Mouse (Mus musculus) erythroblast, adult 5-6 weeks (primary cell): Measurements from ENCODE around the gene Gm10337. TPM values are rescaled to one million over a fixed set of nuclear protein-coding genes. Genes with fewer than 3 reads are reported as not detected.

Experiments used
- ATAC-seq: replicated peaks from 2 replicates; pipeline ENCODE4 v1.8.0; 2016; ENCODE audit warnings: moderate number of reproducible peaks, mild to moderate bottlenecking, moderate TSS enrichment, inconsistent platforms; ENCODE audit not compliant: poor library complexity, low FRiP score, severe bottlenecking
- total RNA-seq, 2 experiments: library from RNA; stranded (forward) in 1 of 2; stranded (reverse) in 1 of 2; fragments of 150-400 nt in 1 of 2; fragments of 200-764, 138-1000 nt in 1 of 2; gene quantifications; 2 replicates each; pipeline versions ENCODE4 v1.2.3 to v1.2.4; 2015 to 2017; ENCODE audit warnings: low replicate concordance in 2 of 2

Gm10337 gene
- total RNA-seq, 2 experiments from 2014 or later, result not detected

- no peak for ATAC-seq
These were observed 5.2 kb upstream of the Gm10337 start for GRCm38 (mm10) chr15:102498322-102498721.

DNA sequence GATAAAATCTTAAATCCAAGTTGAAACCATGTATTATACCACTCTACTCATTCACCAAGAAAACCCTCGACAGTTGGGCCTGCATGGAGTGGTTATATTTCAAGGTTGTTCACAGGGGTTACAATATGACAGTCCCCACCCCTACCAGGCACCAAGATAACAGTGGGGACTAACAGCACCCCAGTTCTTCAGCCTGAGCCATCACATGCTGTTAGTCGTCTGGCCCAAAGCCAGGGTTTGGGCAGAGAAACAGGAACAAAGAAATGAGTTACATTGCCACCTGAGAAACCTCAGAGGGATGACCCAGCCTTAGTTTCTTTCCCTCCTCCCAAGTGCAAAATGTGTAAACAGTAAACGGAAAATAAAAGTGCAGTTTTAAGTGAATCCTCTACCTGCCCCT lies 4.2 kb upstream of the Gm10337 start:
- ATAC-seq, result no peak

DNA sequence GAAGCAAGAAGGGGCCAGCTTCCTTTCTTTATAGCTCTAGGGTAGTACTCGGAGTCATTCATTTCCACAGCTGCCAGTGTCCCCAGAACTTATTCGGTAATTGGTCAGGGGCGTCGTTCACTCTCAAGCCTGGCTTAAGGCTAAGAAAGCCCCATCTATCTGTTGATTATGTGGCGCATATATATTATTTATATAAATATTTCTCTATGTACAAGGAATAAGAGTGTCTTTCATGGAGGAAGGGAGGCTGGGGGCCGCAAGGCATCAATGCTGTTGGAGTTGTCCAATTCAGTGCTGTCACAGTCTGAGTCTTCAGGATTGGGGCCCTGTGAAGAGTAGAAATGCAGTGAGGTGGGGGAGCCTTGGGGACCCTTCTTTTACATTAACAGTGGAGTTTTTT lies 3.7 kb upstream of the Gm10337 start:
- ATAC-seq, result no peak

- ATAC-seq, result no peak
These were observed 3.0 kb upstream of the Gm10337 start for GRCm38 (mm10) chr15:102500479-102500878.

DNA sequence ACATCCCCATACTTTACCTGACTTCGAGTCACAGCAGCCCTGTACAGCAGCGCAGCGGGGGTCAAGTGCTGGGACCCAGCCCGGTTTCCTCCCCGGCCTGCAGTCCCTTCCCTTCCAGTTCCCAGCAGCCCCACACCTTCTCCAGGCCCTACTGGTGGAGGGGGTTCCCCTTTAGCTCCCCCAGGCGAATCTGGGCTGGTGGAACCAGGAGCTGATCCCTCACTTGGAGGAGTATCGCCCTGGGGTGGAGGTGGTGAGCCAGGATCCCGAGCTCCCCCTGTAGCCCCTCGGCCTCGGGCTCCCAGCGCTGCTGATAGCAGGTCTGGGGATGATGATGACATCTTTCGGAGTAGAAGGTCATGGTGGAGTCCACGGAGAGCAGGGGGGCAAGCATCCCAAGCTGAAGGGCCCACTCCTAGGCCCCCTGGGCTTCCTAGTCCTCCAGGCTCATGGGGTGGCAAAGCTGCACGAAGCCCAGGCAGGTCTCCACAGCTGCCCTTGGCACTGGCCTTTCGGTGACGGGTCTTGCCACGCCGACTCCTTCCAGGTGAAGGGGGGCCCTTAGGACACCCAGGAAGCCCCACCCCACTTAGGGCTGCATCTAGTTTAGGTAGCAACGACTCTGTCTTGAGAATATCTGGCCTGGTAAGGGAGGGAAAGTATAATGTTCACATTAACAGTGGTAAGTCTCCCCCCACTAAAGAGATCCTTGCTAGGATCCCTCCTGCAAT lies 2.3 kb upstream of the Gm10337 start:
- ATAC-seq, result no peak

- no peak for ATAC-seq
These were observed 1.2 kb upstream of the Gm10337 start for GRCm38 (mm10) chr15:102502254-102502840.

DNA sequence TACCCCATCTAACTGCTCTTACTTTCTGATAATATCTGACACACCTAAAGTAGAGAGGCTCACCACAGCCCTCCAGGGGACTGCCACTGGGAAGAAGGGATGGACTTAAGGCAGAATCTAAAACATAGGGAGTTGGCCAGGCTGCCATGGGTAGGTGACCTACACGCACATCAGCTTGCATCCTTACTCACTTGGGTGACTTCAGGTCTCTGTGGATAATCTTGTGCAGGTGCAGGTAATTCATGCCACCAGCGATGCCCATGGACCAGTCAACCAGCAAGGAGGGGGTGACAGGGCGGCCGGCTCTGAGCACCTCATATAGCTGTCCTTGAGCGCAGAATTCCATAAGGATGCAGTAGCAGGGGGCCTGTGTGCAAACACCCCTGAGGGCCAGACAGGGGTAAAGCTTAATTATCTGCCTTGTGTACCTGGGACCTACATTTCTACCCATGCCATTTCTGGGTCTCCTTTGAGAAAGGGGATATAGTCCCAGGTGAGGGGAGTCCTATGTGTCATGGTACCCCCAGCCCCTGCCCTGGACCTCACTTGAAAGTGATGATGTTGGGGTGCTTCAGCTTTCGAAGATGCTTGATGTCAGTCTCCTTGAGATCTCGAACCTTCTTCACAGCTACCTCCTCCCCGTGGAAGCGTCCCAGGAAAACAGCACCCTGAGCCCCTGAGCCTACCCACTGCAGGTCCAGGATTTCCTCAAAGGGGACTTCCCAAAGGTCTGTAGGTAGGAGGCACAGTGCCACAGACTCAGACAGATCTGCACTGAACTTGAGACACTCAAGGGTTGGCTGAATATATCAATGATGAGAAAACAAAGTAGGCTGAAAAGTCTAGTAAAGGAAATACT lies 631 bp downstream of the Gm10337 start:
- no peak for ATAC-seq

DNA sequence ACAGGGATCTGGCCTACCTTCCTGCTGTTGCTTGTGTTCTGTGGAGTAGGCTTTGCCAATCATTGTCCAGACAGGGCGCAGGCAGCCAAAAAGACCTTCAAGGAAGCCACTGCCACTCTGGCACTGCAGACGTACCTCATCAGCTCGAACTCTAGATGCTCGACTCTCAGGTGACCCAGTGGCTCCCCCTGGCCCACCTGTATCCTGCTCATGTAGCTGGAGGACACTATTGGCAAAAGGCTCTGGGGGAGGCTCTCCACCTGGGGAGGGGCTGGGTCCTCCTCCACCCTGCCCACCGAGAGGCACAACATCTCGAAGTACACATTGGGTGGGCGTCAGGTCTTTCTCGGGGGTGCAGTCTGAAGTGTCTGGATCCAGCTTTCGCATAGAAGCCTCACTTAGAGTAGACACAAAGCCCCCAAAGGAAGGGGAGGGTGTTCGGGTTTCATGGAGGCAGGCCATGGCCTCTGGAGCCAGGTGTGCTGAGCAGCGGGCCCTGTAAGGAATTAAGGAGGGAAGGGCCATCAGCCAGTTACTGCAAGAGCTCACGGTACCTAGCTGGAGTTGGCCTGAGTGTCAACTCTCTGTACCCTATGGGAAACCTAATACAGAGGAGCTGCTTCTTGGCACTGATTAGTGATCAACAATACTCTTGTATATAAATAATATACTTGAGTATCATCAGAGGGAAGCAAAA lies 1.7 kb downstream of the Gm10337 start:
- ATAC-seq, result no peak

- ATAC-seq, result no peak
These were observed 2.4 kb downstream of the Gm10337 start for GRCm38 (mm10) chr15:102505770-102506463.

DNA sequence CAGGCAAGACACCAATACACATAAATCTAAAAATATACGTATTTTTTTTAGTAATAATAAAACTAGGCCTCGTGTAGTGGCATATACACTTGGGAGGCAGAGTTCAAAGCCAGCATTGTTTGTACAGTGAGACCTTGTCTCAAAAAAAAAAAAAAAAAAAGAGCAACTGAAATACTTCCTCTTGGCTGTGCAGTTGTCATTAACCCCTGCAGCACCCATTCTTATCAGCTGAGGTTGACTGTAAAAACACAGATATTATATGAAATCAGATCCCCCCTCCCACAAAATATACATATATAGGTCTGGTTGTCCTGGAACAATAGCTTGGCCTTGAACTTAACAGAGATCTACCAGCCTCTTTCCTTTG lies 2.9 kb downstream of the Gm10337 start:
- ATAC-seq, result no peak

DNA sequence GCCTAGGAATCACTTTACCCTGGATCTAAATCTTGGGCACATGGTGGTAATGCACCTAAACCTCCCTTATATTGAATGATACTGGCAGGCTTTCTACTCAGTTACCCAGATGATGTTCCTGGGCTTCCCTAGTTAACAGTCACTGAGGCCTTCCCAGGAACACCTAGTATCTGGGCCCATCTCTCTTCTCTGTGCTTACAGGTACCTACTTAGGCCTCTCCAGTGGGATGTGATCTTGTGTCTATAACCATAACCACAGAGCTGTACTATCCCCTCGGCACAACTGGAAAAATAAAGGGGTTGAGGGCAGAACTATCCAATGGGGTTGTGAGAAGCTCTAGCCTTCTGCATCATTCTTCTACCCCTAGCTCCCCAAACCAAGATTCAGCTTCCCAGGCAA lies 3.3 kb downstream of the Gm10337 start:
- no peak for ATAC-seq

DNA sequence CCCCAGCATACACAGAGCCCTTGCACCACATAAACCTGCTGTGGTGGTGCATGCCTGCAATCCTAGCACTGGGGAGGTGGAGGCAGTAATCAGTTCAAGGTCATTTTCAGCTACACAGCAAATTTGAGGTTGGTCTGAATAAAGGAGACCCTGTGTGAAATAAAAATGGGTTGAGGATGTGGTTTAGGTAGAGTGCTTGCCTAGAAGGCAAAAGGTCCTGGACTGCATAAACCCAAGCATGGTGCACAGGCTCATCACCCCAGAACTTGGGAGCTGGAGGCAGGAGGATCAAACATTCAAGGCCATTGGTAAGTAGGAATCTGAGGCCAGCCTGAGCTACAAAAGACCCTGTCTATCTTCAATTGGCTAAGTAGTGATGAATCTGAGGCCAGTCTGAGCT lies 4.0 kb downstream of the Gm10337 start:
- no peak for ATAC-seq

GRCm38 (mm10) chr15:102508336-102508735 lies 4.8 kb downstream of the Gm10337 start:
- no peak for ATAC-seq

DNA sequence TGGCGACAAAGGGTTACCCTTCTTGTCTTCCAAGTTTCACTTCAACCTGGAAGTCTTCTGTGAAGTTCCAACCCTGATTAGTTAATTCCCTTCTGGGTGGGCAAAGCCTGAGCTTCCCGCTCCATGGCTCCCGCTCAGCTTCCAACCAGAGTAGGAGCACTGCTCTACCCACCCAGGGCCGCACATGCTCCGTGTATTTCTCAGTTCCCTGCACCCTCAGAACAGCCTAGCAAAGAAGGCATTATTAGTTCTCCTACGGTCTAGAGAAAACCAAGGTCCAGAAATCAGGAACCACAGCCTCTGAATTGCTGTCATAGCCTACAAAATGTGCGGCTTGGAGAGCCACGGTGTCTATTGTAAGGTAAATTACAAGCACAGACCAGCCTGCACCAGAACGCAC lies 6.6 kb downstream of the Gm10337 start:
- no peak for ATAC-seq

DNA sequence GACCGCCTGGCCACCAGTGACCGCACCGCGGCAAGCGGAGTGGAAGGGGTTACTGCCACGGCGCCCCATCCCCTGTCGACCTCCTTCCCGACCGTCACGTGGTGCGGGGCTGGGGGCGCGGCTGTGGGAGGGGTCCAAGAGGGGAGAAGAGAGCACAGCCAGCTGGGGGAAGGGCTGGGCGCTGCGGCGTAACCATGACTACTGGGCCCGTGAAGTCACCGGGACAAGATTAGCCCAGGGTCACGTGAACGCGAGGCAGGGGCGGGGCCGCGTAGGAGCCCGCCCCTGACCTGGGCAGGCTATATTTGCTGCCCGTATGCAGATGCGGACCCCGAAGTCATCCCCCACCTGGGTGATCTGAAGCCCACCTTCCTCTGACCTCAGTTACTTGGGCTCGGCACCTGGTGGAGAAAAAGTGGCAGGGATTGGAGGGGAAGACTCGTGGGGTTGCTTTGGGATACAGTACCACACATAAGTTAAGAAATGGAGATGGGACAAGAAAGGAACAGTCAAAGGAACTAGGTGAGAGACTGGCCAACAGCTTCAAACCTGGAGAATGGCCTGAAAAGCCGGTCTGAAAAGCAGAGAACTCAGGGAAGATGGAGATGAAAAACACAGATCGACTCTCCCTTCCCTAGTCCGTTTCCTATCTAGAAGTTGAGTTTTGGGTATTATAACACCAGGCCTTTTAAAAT lies 7.2 kb downstream of the Gm10337 start:
- ATAC-seq, result peak; percentile 90

DNA sequence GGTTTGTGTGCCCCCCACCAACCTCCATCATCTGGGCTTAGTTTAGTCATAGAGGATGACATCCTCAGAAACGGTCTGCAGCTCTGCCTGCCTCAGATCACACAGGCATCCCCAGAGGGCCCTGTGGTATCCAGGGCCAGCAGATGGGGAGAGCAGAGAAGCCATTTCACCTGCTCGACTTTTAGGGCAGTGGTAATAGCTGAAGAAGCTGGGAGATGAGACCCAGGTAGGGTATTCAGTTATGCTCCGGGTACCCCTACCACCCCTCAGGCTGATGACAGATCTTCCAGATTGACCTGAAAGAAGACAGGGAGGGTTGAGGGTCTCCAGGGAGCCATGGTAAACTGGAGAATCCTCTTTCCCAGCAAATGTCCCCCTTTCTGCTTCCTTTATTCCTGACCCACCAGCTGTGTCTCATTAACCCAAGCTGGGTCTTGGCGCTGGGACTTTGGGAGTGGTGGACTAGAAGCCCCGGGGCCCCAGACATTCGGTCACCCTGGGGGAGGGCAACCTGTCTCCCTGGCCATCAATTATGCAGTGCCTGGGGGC lies 7.8 kb downstream of the Gm10337 start:
- no peak for ATAC-seq

DNA sequence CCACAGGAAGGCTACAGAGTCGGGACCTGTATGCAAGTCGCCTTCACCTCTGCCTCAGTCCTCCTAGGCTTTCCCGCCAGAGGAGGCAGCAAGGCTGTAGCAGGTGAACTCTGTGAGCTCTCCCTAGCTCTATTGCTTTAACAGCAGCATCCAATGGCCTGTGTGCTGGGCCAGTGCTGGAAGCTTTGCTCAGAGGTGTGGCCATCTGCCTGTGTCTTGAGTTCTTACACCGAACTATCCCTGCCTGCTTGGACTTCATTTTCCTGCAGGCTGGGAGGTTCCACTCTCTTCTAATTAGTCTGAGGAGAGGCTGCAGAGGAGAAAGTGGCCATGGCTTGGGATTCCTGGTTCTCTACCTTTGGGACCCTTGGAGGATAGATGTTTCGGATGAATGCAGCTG lies 8.5 kb downstream of the Gm10337 start:
- ATAC-seq, result no peak

DNA sequence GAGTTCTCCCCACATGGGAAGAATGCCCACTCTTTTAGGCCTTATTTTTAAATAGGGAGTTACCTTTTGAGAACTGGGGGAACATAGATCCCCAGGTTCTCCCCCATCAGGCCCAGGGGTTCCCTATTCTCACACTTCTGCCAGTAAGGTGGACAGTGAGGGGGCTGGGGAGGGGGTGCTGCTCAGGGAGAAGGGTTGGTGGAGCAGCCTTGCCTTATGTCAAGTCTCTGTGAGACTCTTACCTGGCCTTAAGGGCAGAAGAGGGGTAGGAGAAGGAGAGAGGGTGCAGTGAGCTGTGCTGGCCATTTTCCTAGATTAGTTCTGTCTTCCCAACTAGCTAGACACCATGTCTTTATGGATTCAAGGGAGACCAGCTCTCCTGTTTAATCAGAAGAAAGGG lies 8.9 kb downstream of the Gm10337 start:
- no peak for ATAC-seq

DNA sequence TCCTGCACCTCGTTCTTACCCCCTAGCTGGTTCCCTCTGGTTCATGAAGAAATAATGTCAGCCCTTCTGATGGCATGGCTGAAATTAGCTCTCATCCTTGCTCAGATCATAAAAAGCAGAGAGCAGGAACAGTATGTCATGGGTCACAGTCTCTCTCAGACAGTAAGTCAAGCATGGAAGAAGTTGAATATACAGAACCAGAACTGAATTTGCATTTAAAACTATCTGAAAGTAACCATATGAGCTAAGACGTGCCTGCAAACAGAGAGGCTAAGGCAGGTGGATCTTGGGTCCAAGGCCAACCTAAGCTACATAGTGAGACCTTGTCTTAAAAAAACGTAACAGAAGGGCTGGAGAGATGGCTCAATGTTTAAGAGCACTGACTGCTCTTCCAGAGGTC lies 9.5 kb downstream of the Gm10337 start:
- no peak for ATAC-seq
